Mouse (Mus musculus) myocyte (in vitro differentiated cells): Measurements from ENCODE around the gene Ttll13.

ENCODE experiments used
- POLR2A ChIP-seq: IDR thresholded peaks from one replicate; pipeline ENCODE4 v1.6.1; 2011; ENCODE audit warnings: low read depth, mild to moderate bottlenecking, control low read depth, moderate library complexity; ENCODE audit not compliant: insufficient read length
- POLR2AphosphoS2 ChIP-seq: IDR thresholded peaks from one replicate; pipeline ENCODE4 v1.6.1; 2011; ENCODE audit warnings: low read depth, control low read depth; ENCODE audit not compliant: insufficient read length

DNA sequence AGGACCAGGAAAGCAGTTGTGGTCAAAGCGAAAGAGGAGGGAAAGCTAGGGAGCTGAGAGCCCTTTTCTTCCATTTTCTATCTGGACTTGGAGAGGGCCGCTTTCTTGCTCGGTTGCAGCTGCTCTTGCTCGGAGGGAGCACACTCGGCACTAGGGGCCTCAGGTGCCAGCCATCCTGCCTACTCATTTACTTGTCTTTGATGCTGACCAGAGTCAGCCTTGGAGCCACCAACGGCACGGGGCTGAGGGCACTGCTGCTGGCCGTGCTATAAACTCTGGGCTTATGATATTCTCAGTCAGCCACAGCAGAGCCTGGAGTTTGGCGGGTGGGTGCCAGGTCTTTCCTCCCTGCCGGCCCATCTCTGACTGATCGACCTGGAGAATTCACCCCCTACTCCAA lies 47.3 kb upstream of the Ttll13 start:
- no peak for TF ChIP-seq POLR2AphosphoS2
- no peak for TF ChIP-seq POLR2A
